Mouse (Mus musculus) limb, embryonic 14.5 days (tissue): ENCODE measurements around the gene Spock1. TPM values are rescaled to one million over a fixed set of nuclear protein-coding genes. Genes with fewer than 3 reads are reported as not detected.

Experiments
- ATAC-seq: fragments of 200-750 bp; cut with Nextera tagmentation; 2 replicates; pipeline ENCODE4 v1.8.0; 2017; ENCODE audit warnings: low read depth, moderate number of reproducible peaks, moderate TSS enrichment; ENCODE audit not compliant: low FRiP score
- DNase-seq: peaks from one replicate; pipeline ENCODE4 v3.0.0-alpha.2; 2015; ENCODE audit warnings: low spot score
- H3K27ac ChIP-seq: fragments of 300-500 bp; sonication (generic); replicated peaks from 2 replicates; pipeline ENCODE4 v1.5.1; 2014; ENCODE audit warnings: low read depth, mild to moderate bottlenecking, low read length, moderate library complexity, mixed read lengths
- H3K27me3 ChIP-seq: fragments of 300-500 bp; sonication (generic); 2 replicates; pipeline ENCODE4 v1.6.1; 2014; ENCODE audit warnings: low read length, mixed read lengths; ENCODE audit not compliant: control insufficient read depth, insufficient read depth
- H3K36me3 ChIP-seq: fragments of 300-500 bp; sonication (generic); 2 replicates; pipeline ENCODE4 v1.6.1; 2014; ENCODE audit warnings: mild to moderate bottlenecking, low read length, moderate library complexity, mixed read lengths; ENCODE audit not compliant: control insufficient read depth, insufficient read depth
- H3K4me1 ChIP-seq: fragments of 300-500 bp; sonication (generic); 2 replicates; pipeline ENCODE4 v1.6.1; 2014; ENCODE audit warnings: antibody characterized with exemption, low read length, mixed read lengths; ENCODE audit not compliant: control insufficient read depth, insufficient read depth
- H3K4me2 ChIP-seq: fragments of 300-500 bp; sonication (generic); replicated peaks from 2 replicates; pipeline ENCODE4 v1.6.1; 2014; ENCODE audit warnings: low read depth, mild to moderate bottlenecking, low read length, moderate library complexity; ENCODE audit not compliant: severe bottlenecking
- H3K4me3 ChIP-seq: fragments of 300-500 bp; sonication (generic); replicated peaks from 2 replicates; pipeline ENCODE4 v1.5.1; 2014; ENCODE audit warnings: low read length
- H3K9ac ChIP-seq: fragments of 300-500 bp; sonication (generic); 2 replicates; pipeline ENCODE4 v1.6.1; 2014; ENCODE audit warnings: mild to moderate bottlenecking, low read depth, low read length, moderate library complexity; ENCODE audit not compliant: severe bottlenecking
- H3K9me3 ChIP-seq: fragments of 300-500 bp; sonication (generic); 2 replicates; pipeline ENCODE4 v1.6.1; 2016; ENCODE audit warnings: low read length; ENCODE audit not compliant: control insufficient read depth
- POLR2A ChIP-seq: fragments of 200-500 bp; IDR thresholded peaks from 2 replicates; pipeline ENCODE4 v1.8.0; 2012; ENCODE audit warnings: inconsistent platforms, mild to moderate bottlenecking, moderate library complexity, borderline replicate concordance; ENCODE audit not compliant: insufficient read depth, insufficient read length; ENCODE audit errors: extremely low read depth
- WGBS: fragments of 180-500 bp; shearing (Covaris S2); extraction: QIAGEN DNeasy Blood & Tissue Kit; methylation state at CpG from one replicate; pipeline ENCODE4 v1.1.7; 2014; 5-methylcytosine and 5-hydroxymethylcytosine counted together
- polyA plus RNA-seq, 2 experiments: library from polyadenylated mRNA; depleted of rRNA in 1 of 2; stranded (reverse) in 1 of 2; unstranded in 1 of 2; fragments of >200 nt; fragmentation: Nextera tagmentation in 1 of 2; extraction: Ambion mirVana in 1 of 2; gene quantifications; 2 replicates each; pipeline versions ENCODE4 v1.2.1 to v1.2.3; 2012 to 2014

The Spock1 gene
- polyA plus RNA-seq, 2 experiments = 1.6 to 2.1 TPM

- TF ChIP-seq POLR2A = no peak
- no peak overlapping the region for H3K4me3 ChIP-seq
- H3K36me3 ChIP-seq = no peaks in the 10 kb centered on the region
- DNase-seq (no peak), ATAC-seq (no peak)
- H3K27me3 ChIP-seq = no peaks in the 10 kb centered on the region
- H3K4me2 ChIP-seq = no peak overlapping the region
- no peaks in the 10 kb centered on the region; the same call in 1 of the 2 replicates for H3K9me3 ChIP-seq
- 74% methylated on average over 14 of the region's 14 CpGs for WGBS
- H3K9ac ChIP-seq = no peak overlapping the region
- no peak overlapping the region for H3K27ac ChIP-seq
- H3K4me1 ChIP-seq = no peaks in the 10 kb centered on the region
These were observed 479.3 kb downstream of the Spock1 start for GRCm38 (mm10) chr13:57428840-57429239.

- no peak for ATAC-seq
- no peaks in the 10 kb centered on the region for H3K4me1 ChIP-seq
- H3K4me2 ChIP-seq = no peak overlapping the region
- H3K27ac ChIP-seq = no peak overlapping the region
- 82% methylated on average over 5 of the region's 5 CpGs for WGBS
- H3K9ac ChIP-seq = no peak overlapping the region
- no peaks in the 10 kb centered on the region for H3K9me3 ChIP-seq
- H3K36me3 ChIP-seq = no peaks in the 10 kb centered on the region
- no peak for TF ChIP-seq POLR2A
- H3K4me3 ChIP-seq = no peak overlapping the region
- H3K27me3 ChIP-seq = no peaks in the 10 kb centered on the region
- no peak for DNase-seq
These were observed 489.4 kb downstream of the Spock1 start for GRCm38 (mm10) chr13:57418781-57419180.

GRCm38 (mm10) chr13:57414716-57415115, 493.4 kb downstream of the Spock1 start:
- no peaks in the 10 kb centered on the region for H3K36me3 ChIP-seq
- TF ChIP-seq POLR2A = no peak
- no peaks in the 10 kb centered on the region for H3K9me3 ChIP-seq
- H3K27ac ChIP-seq = no peak overlapping the region
- no peak overlapping the region for H3K4me2 ChIP-seq
- H3K9ac ChIP-seq = no peak overlapping the region
- H3K4me1 ChIP-seq = no peaks in the 10 kb centered on the region
- H3K27me3 ChIP-seq = no peaks in the 10 kb centered on the region
- ATAC-seq (no peak), DNase-seq (no peak)
- WGBS = 97% methylated on average over 1 of the region's 1 CpGs
- no peak overlapping the region for H3K4me3 ChIP-seq

GRCm38 (mm10) chr13:57407666-57408065, 500.5 kb downstream of the Spock1 start:
- no peaks in the 10 kb centered on the region for H3K27me3 ChIP-seq
- no peak overlapping the region for H3K4me2 ChIP-seq
- H3K9ac ChIP-seq = no peak overlapping the region
- no peaks in the 10 kb centered on the region for H3K9me3 ChIP-seq
- no peak for TF ChIP-seq POLR2A
- DNase-seq (no peak), ATAC-seq (no peak)
- no peak overlapping the region for H3K4me3 ChIP-seq
- no peak overlapping the region for H3K27ac ChIP-seq
- H3K36me3 ChIP-seq = no peaks in the 10 kb centered on the region
- WGBS = 57% methylated on average over 4 of the region's 4 CpGs
- H3K4me1 ChIP-seq = no peaks in the 10 kb centered on the region

- Histone ChIP-seq H3K9ac (no peak overlapping the region), H3K4me3 (no peak overlapping the region), H3K4me2 (no peak overlapping the region), H3K27me3 (no peaks in the 10 kb centered on the region), H3K36me3 (no peaks in the 10 kb centered on the region), H3K9me3 (no peaks in the 10 kb centered on the region), H3K27ac (no peak overlapping the region), H3K4me1 (no peaks in the 10 kb centered on the region)
- TF ChIP-seq POLR2A = no peak
- WGBS = 71% methylated on average over 7 of the region's 7 CpGs
- ATAC-seq = no peak
- no peak for DNase-seq
These were observed 505.7 kb downstream of the Spock1 start for GRCm38 (mm10) chr13:57402386-57402785.

- no peaks in the 10 kb centered on the region for H3K9me3 ChIP-seq
- no peaks in the 10 kb centered on the region for H3K4me1 ChIP-seq
- ATAC-seq (no peak), DNase-seq (no peak)
- no peak for TF ChIP-seq POLR2A
- H3K36me3 ChIP-seq = no peaks in the 10 kb centered on the region
- no peaks in the 10 kb centered on the region for H3K27me3 ChIP-seq
- H3K4me2 ChIP-seq = no peak overlapping the region
- no peak overlapping the region for H3K27ac ChIP-seq
- no peak overlapping the region for H3K4me3 ChIP-seq
- 83% methylated on average over 14 of the region's 14 CpGs for WGBS
- H3K9ac ChIP-seq = no peak overlapping the region
These were observed 535.9 kb downstream of the Spock1 start for GRCm38 (mm10) chr13:57372141-57372700.

Other genes with a start within 250 kb of the Spock1 start
- gene Klhl3, start 205.3 kb upstream of the Spock1 start, polyA plus RNA-seq (2012; rRNA removed) = 3.7 and 5.2 TPM in 2 replicates
- gene Klhl3, start 205.3 kb upstream of the Spock1 start, polyA plus RNA-seq (2014; fragmentation: Nextera tagmentation; extraction: Ambion mirVana) = 3.0 and 3.3 TPM in 2 replicates
- gene Hnrnpa0, start 220.2 kb upstream of the Spock1 start, polyA plus RNA-seq (2012; rRNA removed) = 273 and 297 TPM in 2 replicates
- 55.3 and 57.5 TPM in 2 replicates for gene Hnrnpa0, start 220.2 kb upstream of the Spock1 start, polyA plus RNA-seq (2014; fragmentation: Nextera tagmentation; extraction: Ambion mirVana)
- 14.5 and 17.7 TPM in 2 replicates for gene Idnk, start 249.3 kb upstream of the Spock1 start, polyA plus RNA-seq (2012; rRNA removed)
- 31.1 and 31.7 TPM in 2 replicates for gene Idnk, start 249.3 kb upstream of the Spock1 start, polyA plus RNA-seq (2014; fragmentation: Nextera tagmentation; extraction: Ambion mirVana)